Mouse (Mus musculus) ovary, postnatal 10 days (tissue): Measurements from ENCODE around the gene Ppp2r5a.

Experiments
- DNase-seq: peaks from one replicate; pipeline ENCODE4 v3.0.0; 2022; ENCODE audit warnings: low spot score

Gene Ppp2r5a

DNA sequence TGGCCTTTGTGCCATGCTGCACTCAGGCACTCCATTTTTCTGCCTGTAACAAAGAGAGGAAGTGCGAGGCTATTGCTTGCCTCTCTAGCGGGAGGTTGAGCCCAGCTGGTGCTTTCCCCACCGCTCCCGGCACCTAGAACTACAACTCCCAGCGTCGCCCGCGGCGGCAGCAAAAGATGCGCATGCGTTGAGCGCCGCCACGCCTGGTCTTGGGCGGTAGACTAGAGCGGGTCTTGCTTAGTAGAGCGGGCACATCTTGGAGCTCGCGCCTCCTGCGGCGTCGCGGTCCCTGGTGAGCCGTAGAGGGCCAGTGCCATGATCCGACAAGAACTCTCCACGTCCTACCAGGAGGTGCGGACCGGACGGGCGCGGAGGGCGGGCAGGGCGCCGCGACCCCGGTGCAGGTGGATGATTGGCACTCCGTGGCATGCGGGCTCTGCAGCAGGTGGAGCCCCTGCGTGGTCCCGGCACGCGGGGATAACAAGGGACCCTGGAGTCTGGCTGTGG lies 77.3 kb downstream of the Ppp2r5a start, which contains the start of gene Tmem206:
Gene Tmem206 (plus strand): TSS at position 187 of the 507 bp plus-strand sequence.
- peak; percentile 84 for DNase-seq

DNA sequence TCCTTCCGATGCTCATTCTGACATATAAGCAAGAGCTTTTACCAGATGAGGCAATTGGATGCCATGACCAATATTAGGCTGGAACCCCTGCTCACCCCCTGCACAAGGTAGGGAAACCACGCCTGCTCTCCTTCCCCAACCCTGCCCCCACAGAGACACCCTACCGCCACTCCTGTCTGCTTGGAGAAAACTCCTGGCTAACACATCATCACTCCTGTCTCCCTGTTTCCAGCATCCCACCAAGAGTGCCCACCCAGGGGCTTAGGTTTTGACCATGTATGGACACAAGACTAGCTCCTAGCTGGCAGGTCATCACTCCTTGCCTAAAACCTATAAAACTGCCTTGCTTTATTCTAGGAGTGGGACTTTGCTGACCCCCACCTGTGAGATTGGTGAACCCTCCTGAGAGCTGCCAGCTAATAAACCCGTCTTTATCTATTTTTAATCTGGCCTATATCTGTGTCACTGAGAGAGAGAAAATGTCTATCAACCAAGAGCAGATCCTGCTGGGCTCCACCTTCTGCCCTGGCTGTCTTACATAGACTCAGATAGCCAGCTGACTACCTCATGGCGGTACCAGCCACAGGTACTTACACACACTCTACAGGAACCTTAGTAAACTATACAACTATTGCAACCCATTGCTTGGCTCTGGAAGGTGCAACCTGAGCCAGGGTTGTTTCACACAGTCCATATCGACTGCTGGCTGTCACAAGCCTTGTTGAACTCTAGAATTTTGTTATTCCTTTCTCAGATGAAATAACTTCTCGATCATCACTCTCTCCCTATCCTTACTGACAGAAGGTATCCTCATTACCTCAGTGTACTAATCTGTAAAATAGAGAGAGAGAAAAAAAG lies 78.1 kb downstream of the Ppp2r5a start:
- no peak for DNase-seq

DNA sequence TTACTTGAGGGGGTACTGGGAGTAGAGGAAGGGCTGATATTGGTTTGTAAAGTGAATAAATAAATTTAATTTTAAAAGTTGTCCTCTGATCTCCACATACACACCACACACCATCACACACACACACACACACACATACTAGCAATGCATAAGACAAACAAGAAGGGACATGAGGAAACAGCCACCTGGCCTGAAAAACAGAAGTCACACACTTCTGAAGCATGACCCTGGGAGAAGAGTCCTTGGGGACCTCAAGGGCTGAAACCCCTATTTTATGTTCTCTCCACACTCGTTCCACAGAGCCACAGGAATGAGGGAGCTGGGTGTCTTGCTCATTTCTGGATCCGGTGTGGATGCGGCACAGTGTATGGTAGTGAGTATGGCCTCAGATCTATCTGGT lies 79.7 kb downstream of the Ppp2r5a start:
- no peak for DNase-seq

DNA sequence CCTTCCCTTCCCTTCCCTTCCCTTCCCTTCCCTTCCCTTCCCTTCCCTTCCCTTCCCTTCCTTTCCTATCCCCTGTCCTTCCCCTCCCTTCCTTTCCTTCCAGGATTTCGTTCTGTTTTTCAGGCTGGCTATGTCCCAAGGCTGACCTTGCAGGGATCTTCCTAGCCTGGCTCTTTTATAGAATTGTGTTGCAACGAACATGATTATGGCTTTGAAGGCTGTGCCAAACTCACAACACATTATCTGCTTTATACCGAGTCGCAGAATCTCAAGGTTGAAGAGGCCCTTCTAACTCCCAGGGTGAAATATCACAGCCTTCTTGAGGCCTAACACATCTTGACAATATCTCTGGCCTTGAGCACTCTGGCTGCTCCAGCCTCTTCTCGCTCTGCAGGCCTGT lies 84.4 kb downstream of the Ppp2r5a start:
- no peak for DNase-seq

DNA sequence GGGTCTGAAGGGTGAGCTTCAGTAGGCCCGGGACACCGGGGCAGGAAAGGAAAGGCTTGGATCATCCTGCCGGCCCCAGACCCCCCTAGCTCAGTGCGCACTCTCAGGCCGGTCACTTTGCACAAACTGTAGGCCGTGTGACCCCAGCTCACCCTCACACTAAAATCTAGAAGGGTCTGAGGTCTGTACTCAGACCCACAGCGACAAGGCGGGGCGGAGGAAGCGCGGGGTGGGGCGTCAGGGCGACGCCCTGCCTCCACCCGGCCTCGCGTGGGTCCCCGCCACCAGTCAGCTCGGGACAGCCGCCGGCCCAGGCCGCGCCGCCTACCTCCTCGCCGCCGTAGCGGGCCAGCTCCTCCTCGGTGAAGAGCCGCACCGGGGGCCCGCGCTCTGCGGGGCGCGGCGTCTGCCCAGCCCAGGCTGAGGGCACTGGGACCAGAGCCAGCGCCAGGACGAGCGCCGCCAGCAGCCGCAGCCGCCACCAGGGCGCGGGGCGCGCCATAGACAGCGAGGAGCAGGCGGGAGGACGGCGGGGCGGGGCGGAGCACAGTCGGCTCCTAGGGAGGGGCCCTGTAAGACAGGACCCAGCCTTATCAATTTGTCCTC lies 85.4 kb downstream of the Ppp2r5a start, which contains the start of gene Nenf:
Gene Nenf (minus strand): TSS at position 604 of the 606 bp plus-strand sequence.
- peak; percentile 62 for DNase-seq

DNA sequence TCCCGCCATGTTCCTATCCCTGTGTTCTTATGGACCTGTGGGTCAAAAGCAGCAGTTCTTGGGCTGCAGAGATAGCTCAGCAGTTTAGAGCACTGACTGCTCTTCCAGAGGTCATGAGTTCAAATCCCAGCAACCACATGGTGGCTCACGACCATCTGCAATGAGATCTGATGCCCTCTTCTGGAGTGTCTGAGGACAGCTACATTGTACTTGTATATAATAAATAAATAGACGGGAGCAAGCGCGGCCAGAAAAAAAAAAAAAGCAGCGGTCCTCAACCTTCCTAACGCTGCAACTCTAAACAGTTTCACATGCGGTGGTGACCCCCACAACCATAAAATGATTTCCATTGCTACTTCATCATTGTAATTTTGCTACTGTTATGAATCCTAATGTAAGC lies 86.3 kb downstream of the Ppp2r5a start:
- no peak for DNase-seq

DNA sequence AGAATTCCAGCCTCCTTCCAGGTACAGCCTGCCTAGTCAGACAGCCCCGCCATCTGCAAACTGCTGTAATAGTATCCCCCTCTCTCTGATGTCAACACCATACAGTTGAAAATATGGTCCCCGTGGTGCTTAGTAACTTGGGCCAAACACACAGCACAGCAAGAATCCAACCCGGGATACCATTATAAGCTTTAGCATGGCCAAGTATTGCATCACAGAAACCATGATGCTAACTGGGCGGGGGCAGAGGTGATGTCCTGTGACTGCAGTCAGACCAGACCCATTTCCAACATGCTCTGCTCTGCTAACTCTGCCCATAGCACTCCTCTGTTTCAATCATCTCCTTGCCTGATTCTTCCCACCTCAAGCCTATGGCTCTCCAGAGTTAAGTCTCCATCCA lies 89.1 kb downstream of the Ppp2r5a start:
- no peak for DNase-seq

DNA sequence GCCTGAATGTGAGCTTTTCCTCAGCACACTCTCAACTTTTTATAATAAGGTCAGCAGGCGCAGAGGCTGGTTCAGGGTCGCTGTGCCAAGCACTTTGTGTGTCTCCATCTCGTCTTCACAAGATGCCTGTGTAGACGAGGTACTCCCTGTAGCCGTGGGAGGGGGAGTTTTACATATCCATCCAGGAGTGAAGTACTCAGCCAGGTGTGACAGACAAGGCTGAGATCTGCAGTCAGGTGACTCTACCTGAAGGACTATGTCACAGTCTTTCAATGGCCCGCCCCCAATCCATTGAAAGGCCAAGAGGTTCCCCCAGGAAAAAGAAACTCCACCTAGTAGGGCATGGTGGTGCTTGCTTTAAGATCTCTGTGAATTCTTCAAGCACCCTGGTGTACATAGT lies 89.9 kb downstream of the Ppp2r5a start:
- no peak for DNase-seq

DNA sequence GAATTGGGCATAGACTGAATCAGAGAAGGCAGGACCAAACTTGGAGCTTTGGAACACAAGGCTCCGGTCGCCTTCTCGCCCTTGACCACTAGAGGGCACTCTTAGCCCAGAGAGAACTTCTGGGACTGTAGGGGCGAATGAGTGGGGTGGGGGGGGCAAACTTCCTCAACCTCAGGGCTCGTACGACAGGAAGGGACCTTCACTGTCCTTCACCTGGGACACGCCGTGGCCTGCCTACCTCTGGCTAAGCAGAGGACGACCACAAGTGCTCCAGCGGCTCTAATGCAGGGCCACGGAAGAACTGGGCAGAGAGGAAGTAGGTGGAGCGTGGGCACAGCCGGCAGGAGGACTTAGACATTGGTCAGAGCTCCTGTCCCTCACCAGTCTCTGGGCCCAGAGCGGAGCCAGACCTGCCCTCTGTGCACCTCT lies 90.5 kb downstream of the Ppp2r5a start:
- peak; percentile 75 for DNase-seq

DNA sequence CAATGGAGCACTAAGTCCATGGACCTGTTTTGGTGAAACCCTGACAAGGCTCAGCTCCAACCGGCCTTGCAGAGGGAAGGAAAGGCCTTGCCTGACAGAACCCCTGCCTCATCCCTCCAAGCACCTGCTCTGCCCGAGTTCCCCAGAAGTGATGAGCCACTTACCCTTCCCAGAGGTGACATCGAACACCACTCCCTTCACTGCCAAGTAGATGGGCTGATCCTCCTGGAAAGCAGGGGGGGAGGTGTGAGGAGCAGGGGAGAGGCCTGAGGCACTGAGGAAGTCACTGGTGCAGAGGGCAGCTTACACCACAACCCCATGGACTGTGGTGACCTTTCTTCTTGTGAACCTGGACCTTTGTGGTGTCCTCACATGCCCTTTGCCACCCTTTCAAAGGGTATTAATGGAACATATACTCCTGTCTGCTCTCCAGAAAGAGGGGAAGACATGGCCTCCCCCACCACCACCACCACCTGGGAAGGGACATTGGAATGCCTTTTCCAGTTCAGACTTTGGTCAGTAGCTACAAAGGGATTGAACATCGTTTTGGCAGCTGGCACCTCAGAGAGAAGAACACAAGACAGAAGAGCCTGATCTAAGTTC lies 91.7 kb downstream of the Ppp2r5a start:
- no peak for DNase-seq

DNA sequence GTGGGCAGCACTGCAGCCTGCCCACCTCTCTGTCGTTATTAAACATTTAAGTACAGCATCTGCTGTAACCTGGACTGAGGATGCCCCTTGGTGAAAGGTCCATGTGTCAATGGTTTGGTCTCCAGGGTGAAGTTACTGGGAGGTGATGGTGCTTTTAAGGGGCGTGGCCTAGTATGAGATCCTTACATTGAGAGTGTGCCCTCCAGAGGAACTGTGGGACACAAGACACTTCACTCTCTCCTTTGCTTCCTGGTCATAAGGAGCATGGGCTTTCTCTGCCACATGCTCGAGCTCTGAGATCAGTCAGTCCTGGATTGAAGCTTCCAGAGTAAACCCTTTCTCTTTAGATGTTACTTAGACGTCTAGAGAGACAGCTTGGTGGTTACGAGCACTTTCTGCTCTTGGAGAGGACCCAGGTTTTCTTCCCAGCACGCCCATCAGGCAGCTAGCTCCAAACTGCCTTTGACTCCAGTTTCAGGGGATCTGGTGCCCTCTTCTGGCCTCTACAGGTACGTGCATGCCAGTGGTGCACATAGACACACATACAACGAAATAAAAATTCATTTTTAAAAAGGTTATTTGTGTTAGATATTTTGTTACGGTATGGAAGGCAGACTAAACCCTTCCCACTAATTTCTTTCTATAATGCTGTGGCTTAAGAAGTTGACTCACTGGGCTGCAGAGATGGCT lies 95.2 kb downstream of the Ppp2r5a start:
- DNase-seq, result no peak

DNA sequence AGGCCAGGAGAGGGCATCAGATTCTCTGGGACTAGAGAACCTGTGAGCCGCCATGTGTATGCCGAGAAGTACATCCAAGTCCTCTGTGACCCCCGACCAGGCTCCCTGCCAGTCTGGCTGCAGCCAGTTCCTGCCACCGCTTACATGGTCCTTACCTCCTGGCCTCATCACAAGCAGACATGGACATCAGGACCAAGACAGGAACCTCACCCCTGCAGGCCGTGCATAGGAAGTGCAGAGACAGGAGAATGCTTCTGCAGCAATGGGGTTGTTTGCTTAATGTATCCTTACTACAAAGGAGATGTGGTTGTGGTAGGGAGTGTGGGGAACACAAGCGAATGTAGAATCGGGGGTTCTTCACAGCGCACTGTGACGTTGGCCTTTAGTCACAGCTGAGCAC lies 96.8 kb downstream of the Ppp2r5a start:
- no peak for DNase-seq

DNA sequence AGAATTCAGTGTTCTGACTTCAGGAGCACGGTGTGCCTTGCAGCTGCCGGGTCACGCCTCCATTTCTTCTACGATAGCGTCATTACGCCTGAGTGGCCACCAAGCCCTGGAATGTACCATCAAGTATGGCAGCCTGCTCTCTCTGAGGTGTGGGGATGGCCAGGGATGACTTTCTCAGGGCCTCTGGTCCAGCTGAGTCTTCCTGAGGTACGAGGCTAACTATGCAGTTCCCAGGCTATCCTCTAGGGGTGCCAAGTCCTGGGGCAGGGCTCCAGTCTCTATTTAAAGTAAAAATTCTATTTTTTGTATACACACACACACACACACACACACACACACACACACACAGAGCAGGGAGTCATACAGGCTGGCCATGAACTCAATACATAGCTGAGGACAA lies 97.5 kb downstream of the Ppp2r5a start:
- DNase-seq, result no peak

DNA sequence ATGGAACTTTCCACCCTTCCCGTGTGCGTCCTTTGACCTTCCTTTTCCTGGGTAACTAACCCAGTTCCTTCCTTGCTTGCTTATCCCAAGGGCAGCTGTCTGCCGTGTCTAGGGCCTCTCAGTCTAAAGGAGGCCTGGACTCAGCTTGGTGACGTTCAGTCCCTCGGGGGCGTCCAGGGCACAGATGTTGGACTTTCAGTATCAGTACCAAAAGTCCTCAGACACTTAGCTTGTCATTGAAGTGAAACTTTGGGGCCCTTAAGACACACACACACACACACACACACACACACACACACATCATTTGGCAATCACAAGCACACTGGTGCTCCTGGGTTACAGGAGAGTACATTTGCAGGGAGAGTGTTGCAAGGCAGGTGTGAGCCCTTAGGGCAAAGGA lies 98.9 kb downstream of the Ppp2r5a start:
- DNase-seq, result no peak

DNA sequence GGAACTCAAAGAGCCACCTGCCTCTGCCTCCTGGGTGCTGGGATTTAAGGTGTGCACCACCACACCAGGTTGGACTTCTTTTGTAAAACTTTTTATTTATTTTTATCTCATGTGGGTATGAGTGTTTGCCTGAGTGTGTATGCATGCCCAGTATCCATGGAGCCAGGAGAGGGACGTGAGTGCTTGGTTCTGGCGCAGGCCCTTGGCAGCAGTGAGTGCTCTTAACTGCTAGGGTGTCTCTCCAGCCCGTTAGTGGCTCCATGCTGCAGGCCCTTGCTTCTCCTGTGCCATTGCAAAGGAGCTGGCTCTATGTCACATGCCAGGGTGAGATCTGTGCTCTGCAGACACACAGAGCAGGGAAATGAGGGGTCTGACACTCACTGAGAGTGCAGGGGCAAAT lies 99.3 kb downstream of the Ppp2r5a start:
- DNase-seq, result no peak
